Mouse (Mus musculus): Measurements from ENCODE around the gene Ell.

Ell gene

DNA sequence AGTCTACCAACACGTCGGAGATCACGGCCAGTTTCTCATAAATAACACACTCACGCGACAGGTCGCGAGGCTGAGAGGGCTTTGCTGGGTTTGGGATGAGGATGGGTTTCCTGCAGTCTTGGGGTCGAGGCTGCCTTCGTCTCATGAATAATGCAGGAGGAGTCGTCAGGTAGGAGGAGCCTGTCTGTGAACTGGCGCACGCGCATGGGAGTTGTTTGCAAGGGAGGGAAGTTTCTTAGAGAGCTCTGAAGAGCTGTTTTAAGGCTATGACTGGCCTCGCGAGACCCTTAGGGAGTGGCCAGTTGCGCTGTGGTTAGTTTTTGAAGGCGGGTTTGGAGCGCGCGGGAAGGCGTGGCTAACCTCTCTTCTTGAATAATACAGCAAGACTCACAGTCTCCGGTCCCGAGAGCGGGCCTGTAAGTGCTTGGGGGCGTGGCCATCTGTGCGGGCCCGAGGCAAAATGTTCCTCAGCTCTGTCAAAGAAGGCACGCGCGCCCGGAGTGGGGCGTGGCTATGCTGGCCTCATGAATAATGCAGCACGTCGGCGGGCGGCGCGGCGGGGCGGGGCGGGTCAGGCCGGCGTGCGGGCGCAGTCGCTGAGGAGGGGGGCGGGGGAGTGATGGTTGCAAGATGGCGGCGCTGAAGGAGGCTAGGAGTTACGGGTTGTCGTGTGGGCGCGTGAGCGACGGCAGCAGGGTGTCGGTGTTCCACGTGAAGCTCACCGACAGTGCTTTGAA is at the start of gene Ell:
Ell (plus strand) TSS at position 381 of the 737 bp plus-strand sequence.
- peak; percentile 99 for DNase-seq (ENCODE audit: low spot score)

DNA sequence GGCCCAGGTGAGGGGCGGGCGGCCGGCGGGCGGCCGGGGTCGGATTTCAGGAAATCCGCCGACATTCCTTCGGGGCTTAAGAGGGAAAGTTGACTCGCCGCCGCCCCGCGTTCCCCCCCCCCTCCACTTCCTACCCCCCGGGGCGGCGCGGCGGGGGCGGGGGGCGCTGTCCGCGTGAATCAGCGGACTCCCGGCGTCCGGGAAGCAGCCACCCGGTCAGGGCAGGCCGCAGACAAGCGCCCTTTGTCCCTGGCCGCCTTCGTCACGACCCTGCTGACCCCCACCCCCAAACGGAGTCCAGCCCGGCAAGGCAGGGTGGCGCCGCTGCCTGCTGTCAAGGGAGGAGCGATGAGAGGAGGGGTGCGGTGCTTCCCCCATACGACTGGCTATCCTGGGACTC is 49.7 kb upstream of the Ell start:
- DNase-seq (ENCODE audit: low spot score): no peak

DNA sequence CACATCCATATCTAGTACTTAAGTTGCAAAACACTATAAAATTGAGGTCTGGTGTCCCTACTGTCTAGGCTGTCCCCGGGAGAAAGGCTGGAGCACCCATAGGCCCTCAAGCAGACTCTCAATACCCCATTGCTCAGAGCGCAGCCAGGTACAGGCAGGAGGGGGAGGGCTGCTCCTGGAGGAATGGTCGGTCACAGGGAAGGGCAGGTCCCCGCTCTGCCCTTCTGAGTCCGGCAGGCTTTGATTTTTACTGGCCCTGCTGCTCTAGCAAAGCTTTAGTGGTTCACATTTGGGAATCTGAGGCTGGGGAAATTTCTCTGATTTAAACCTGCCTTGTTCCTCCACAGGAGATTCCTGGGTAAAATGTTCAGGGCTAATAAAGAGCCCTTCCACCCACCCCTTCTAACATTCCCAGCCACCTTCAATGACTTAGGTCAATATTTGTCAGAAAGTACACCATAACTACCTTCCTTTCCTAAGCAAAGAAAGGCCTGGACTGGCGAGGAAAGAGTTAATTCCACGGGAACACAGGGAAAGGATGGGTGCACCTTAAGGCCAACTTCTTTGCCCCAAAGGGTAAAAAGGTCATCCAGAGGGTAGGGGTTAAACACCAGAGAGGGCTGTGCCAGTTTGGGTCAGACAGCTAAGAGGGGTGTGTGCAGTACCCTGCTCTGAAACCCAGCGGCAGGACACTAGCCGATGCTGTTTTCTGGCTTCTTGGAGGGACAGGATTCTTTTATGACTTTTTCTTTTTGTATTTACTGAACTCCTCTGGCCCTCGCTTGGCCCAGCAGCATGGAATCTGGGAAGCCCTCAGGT is 49.0 kb upstream of the Ell start:
- no peak for DNase-seq (ENCODE audit: low spot score)

DNA sequence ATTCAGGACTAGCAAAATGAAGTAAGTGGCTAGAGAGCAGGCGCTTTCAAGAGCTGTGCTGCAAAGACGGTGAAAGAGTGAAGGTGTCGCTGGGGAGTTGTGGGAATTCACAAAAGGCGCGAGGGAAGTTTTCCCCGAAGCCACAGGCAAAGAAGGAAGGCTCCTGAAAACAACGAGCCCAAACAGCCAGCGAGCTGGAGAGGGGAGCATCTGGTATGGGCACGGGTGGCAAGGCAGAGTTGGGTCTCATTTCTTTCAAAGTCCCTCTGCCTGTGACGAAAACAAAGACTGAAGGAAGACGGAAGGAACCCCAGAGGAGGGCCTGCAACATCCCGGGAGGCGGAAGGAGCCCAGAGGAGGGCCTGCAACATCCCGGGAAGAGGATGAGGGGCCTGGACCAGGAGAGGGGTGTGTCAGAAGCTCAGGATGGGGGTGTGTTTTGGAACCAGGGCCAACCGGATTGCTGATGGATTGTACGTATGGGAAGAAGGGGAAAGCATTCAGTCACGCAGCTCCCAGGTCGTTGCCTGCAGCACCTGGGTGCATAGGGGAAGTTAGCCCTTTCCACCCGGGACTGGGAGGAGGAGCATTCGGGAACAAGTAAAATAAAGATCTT is 48.3 kb upstream of the Ell start:
- no peak for DNase-seq (ENCODE audit: low spot score)

DNA sequence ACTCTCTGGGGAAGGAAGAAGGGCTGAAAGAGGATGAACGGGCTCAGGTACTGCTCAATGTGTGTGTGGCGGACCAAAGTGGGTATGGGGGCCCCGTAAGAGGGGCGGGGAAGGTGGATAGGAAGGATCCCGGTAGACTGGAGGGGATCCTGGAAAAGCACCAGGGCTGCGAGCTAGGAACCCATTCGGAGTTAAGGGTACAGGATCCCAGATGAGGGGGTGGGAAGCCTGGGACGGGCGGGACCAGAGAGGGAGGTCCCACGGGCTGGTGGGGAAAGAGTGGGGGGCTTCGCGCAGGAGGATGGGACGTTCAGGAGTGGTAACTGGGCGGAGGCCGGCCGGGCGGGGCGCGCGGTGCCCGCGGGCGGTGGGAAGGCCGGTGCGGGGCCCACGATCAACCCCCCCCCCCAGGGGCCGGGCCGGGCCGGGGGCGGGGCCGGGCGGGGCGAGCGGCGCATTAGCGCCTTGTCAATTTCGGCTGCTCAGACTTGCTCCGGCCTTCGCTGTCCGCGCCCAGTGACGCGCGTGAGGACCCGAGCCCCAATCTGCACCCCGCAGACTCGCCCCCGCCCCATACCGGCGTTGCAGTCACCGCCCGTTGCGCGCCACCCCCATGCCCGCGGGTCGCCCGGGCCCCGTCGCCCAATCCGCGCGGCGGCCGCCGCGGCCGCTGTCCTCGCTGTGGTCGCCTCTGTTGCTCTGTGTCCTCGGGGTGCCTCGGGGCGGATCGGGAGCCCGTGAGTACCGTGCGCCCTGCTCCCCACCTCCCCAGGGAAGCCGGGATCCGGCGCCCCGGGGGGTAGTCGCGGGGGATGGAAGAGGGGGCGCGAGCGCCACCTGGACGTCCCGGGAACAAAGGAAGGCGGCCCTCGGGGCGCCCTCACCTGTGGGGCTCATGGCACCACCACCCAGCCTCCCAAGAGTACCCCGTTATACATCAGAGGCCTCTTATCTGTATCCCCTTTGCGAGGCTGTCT is 46.3 kb upstream of the Ell start, which contains the start of gene Crlf1:
Crlf1 (plus strand) TSS at position 495 of the 977 bp plus-strand sequence.
- DNase-seq (ENCODE audit: low spot score): no peak

DNA sequence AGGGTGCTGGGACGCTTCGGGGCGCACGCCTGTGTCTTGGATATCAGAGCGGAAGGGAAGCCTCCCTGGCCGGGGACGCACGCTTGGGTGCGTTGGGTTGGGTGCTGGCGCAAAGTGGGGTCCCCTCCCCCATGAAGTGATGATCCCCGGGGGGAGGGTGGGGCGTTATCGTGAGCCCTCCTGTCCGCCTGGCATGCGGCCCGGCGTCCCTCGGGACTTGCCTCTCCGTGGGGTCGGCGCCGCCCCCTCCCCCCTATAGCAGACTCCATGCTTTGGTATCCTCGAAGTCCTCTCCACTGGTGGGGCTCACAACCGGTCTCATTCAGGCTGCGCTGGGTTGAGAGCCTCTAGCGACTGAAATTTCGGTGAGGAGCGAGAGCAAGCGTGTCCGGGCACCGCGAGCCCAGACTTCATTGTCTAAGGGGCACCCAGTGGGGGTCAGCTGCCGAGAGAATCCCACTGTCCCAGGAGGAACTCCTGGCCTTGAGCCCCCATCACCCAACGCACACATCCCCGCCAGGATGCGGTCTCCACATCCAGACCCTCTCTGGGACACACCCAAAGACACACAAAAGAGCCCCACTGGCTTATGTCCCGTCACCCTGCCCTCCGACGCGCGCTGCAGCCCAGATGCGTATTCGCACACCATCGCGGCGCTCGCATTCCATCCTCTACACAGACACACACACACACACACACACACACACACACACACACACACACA is 45.4 kb upstream of the Ell start:
- no peak for DNase-seq (ENCODE audit: low spot score)

DNA sequence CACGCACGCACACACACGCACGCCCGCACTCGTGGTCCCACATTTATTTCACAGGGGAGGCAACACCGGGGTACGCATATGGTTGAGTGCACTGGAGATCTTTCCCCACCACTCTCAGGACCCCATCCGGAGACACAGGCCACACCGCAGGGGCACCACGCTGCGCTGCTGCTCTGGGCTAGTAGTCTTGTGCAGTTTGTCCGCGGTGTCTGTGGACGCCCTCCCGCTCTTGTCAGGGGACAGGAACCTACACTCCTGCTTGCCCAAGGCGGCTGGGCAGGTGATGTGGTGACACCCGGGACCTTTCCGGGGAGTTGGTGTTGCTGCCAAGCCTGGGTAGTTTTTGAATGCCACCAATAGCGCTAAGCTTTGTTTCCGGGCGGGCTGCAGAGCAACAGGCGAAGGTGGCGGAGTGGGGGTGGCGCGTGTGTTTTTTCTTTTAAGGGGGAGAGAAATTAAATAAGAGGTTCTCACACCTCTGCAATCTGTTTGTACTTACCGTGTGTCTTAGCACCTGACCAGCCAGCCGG is 44.8 kb upstream of the Ell start:
- no peak for DNase-seq (ENCODE audit: low spot score)

DNA sequence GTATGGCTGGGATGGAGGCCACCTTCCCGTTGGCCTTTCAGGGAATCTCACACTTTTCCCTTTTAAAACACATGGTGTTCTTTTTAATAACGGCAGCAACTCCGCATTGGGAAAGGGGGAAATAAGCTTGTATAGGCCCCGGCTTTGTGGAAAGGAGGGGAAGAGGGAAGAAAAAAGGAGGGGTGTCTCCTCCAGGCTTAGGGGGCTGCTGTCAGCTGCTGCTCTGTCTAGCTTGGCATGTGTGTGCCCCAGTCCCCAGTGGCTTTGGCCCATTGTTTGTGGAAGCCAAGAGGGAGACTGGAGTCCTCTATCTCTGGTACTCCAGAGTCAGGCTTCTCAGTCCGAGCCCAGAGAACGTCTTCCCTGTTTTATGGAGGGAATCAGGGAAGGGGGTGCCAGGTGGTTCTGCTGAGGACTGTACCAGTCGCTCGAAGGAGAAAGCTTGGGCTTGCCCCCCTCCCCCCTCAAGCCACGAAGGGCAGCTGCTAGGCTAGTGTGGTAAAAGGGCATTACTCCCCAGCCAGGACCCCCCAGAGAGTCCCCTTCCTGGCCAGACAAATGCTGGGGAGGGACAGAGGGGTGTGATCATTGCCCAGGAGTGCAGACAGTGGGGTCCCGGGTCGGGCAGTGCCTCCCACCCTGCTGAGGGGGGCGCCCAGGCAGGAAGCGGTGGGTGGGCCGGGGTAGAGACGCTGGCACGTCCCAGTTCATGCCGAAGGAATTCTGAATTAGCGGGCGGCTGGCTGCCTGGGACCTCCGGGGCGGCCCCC is 44.1 kb upstream of the Ell start:
- no peak for DNase-seq (ENCODE audit: low spot score)

DNA sequence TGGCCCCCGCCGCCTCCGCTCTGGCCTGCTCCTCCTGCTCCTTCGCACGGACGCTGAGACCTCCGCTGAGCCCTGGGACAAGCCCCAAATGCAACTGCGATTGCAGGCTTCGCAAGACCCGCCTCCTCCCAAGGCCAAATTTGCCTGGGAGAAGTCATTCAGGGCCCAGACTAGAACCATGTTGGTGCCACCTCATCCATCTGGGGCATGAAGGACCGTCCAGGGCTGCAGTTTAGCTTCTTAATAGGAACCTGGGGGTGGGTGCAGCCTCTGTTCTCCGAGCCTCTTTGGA is 43.5 kb upstream of the Ell start:
- no peak for DNase-seq (ENCODE audit: low spot score)

DNA sequence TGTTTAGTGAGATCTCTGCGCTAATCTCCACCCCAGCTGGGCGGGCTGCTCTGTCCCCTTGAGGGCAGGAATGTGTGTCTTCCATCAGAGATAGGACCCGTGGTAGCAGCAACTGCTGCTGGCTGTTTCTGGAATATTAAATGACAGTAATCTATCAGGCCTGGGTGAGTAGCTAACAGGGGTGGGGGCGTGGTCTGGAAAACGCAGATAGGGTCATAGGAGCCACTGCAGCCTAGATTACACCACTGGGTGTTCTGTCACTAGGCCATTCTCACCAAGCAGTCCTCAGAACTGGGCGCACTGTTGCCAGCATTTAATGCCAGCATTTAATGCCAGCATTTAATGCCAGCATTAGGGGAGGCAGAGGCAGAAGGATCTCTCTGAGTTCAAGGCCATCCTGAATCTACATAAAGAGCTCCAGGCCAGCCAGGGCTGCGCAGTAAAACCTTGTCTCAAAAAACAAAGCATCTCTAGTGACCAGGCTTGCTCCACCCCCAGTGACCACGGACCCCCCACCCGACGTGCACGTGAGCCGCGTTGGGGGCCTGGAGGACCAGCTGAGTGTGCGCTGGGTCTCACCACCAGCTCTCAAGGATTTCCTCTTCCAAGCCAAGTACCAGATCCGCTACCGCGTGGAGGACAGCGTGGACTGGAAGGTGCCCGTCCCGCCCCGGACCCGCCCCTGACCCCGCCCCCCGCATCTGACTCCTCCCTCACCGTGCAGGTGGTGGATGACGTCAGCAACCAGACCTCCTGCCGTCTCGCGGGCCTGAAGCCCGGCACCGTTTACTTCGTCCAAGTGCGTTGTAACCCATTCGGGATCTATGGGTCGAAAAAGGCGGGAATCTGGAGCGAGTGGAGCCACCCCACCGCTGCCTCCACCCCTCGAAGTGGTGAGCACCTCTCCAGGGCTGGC is 38.6 kb upstream of the Ell start:
- no peak for DNase-seq (ENCODE audit: low spot score)

DNA sequence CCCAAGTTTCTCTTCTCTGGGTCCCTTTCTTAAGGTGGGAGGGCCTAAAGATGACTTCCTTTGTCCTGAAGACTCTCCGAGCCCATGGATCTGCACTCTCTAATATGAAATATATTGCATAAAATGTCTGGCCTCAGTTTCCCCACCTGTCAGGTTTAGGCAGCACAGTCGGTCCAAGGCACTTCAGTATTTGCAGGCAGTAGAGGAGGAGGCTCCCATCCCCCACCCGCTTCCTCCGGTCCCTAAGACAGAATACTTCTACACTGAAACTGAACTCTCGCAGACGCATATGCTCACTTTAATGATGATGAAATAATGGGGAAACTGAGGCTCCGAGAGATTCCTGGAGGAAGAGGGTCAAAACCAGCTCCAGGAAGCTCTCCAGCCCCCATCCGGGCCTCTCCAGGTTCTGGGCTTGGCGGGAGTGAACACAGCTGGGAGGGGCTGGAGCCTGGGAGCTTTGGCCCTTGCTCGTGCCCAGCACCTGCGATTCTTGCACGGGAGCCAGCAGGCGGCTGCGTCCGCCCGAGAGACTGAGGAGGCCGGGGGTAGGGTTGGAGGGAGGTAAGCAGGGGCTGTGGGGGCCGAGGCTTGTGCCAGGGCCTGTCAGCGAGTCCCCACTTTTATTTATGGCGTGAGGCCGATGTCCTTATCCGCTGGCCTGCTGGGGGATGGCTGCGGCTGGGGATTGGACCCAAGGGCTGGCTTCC is 37.3 kb upstream of the Ell start:
- DNase-seq (ENCODE audit: low spot score): no peak

DNA sequence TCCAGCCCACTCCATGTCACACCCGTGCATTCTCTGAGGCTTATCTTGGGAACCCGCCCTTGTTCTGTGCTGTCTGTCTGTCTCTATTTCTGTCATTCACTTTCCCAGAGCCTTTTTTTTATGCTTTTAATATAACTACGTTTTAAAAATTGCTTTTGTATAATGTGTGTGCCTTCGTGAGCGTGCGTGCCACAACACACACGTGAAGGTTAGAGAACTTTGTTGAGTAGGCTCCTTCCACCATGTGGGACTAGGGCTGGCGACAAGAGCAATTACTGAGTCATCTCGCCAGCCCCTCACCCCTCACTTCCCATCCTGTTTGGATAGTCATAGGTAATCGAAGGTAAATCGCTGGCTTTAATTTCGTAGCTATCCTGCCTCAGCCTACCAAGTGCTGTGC is 36.7 kb upstream of the Ell start:
- DNase-seq (ENCODE audit: low spot score): no peak

DNA sequence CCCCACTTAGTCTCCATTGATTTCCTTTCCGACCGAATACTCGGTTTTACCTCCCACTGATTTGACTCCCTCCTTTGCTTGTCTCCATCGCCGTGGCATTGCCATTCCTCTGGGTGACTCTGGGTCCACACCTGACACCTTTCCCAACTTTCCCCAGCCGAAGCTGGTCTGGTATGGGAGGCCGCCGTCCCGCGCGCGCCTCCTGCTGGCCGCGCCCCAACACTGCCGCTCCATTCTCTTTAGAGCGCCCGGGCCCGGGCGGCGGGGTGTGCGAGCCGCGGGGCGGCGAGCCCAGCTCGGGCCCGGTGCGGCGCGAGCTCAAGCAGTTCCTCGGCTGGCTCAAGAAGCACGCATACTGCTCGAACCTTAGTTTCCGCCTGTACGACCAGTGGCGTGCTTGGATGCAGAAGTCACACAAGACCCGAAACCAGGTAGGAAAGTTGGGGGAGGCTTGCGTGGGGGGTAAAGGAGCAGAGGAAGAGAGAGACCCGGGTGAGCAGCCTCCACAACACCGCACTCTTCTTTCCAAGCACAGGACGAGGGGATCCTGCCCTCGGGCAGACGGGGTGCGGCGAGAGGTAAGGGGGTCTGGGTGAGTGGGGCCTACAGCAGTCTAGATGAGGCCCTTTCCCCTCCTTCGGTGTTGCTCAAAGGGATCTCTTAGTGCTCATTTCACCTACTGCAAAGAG is 36.1 kb upstream of the Ell start:
- peak; percentile 76 for DNase-seq (ENCODE audit: low spot score)

DNA sequence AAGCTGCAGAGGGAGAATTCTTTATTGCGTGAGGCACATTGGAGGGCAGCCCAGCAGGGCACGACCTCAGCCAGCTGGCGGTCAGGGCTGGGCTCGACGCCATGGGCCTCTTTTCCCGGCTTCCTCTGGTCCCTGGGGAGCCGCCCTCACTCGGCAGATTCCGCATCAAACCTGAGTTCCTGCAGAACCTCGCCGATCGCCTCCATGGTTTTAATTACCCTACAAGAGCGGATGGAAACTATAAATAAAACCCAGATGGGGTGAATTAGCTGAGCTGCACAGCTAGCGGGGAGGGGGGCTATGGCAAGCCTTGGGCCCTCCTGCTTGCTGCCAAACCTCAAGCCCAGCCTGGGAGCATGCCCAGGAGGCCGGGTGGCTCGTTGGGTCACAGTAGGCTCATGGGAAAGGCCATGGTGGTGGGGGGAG is 35.0 kb upstream of the Ell start:
- peak; percentile 56 for DNase-seq (ENCODE audit: low spot score)

DNA sequence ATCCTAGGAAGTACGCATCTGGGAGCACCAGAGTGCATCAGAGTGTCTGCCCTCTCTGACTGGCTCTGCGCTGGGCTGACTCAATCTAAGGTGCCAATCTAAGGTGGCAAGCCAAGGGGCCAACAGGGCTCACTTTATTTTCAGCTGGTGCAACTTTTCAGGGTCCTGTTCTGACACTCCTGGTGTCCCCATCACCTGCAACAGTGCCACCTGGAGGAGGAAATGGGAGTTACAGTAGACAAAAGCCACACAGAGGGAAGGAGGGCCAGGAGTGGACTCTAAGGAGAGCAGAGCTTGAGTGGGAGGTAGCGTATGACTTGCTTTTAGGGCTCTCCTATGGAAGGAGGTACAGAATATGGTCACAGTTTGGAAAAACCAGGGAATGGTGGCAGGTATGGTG is 34.4 kb upstream of the Ell start:
- DNase-seq (ENCODE audit: low spot score): peak; percentile 85

DNA sequence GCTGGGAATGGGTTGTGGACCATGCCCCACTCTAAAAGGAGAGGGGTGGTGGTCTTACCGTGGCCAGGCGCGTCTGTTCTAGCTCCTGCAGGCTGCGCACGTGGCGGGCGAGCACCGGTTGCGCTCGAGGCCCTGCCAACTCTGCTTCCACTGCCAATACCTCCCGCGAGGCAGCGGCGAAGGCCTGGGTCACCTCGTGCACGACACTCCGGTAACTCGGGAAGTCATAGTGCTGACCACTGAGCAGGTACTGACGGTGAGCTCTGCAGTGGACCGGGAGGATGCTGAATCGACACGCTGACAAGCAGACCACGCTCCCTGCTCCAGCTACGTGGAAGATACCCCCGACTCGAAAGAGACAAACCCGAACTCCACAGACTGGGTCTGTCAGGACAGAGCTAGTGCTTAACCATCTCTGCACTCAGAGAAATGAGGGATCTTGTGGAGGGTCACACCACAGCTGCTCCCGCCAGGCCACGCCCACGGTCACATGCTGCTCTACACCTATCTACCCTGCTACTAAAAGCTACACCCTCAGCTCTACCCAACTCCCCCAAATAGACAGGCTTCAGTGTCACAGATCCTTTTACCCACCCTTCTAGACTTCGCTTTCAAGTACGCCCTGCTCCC is 33.4 kb upstream of the Ell start:
- DNase-seq (ENCODE audit: low spot score): no peak

DNA sequence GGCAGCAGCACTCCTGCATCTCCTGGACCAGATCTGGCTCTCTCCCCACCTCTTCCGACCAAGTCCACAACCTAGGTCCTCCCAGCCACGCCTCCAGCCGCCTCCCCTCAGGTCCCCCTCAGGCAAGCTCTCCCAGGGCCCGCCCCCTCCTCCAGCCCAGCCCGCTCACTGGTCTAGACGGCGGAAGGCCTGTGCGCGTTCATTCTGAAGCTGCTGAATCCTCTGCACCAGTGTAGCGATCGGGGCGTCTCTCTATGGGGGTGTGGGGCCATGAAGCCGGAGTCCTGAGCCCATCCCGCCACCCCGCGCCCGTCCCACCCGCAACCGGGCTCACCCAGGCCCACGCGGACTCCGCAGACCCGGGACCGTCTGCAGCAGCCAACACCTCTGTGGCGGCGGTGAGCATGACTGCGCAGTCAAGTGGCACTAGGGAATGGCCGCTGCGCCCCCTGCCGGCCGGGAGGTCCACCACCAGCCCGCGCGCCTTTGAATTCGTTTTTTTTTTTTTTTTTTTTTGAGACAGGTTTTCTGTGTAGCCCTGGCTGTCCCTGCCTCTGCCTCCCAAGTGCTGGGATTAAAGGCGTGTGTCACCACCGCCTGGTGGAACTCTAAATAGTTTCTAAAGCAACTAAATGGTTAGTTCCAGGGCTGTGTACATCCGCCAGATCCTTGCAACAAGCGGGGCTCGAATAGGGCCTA is 32.8 kb upstream of the Ell start, which contains the start of gene Rex1bd:
Rex1bd (minus strand) TSS at position 425 of the 699 bp plus-strand sequence.
- DNase-seq (ENCODE audit: low spot score): peak; percentile 91
